Mouse (Mus musculus) spleen, adult 2 months (tissue): ENCODE measurements around the gene Pml.

ENCODE experiments used
- CTCF ChIP-seq: fragments of 200-500 bp; IDR thresholded peaks from 2 replicates; pipeline ENCODE4 v1.5.1; 2011; ENCODE audit warnings: mild to moderate bottlenecking, inconsistent platforms; ENCODE audit not compliant: insufficient read depth, insufficient read length, insufficient replicate concordance; ENCODE audit errors: extremely low read depth
- POLR2A ChIP-seq: fragments of 200-500 bp; IDR thresholded peaks from 2 replicates; pipeline ENCODE4 v1.6.1; 2011; ENCODE audit warnings: low read depth, low read length, inconsistent platforms

- TF ChIP-seq CTCF, result no peak
- TF ChIP-seq POLR2A, result no peak
These were observed 20.7 kb downstream of the Pml start for GRCm38 (mm10) chr9:58228777-58229466.
